Mouse (Mus musculus) neural tube, embryonic 15.5 days (tissue): ENCODE results near the gene Setd1b. TPM values are rescaled to one million over a fixed set of nuclear protein-coding genes. Genes with fewer than 3 reads are reported as not detected.

Experiments used
- ATAC-seq: fragments of 200-750 bp; cut with Nextera tagmentation; 2 replicates; pipeline ENCODE4 v1.8.0; 2017; ENCODE audit warnings: mild to moderate bottlenecking, moderate TSS enrichment, moderate library complexity; ENCODE audit not compliant: low FRiP score
- H3K27ac ChIP-seq: fragments of 300-500 bp; sonication (generic); replicated peaks from 2 replicates; pipeline ENCODE4 v1.5.1; 2015; ENCODE audit warnings: mild to moderate bottlenecking, inconsistent platforms
- H3K27me3 ChIP-seq: fragments of 300-500 bp; sonication (generic); replicated peaks from 2 replicates; pipeline ENCODE4 v1.6.1; 2015; ENCODE audit warnings: inconsistent platforms
- H3K36me3 ChIP-seq: fragments of 300-500 bp; sonication (generic); 2 replicates; pipeline ENCODE4 v1.6.1; 2015; ENCODE audit warnings: inconsistent platforms
- H3K4me1 ChIP-seq: fragments of 300-500 bp; sonication (generic); 2 replicates; pipeline ENCODE4 v1.6.1; 2015; ENCODE audit warnings: inconsistent platforms
- H3K4me2 ChIP-seq: fragments of 300-500 bp; sonication (generic); 2 replicates; pipeline ENCODE4 v1.6.1; 2015; ENCODE audit warnings: inconsistent platforms, mild to moderate bottlenecking, moderate library complexity
- H3K4me3 ChIP-seq: fragments of 300-500 bp; sonication (generic); replicated peaks from 2 replicates; pipeline ENCODE4 v1.5.1; 2015; ENCODE audit warnings: mild to moderate bottlenecking, inconsistent platforms
- H3K9ac ChIP-seq: fragments of 300-500 bp; sonication (generic); replicated peaks from 2 replicates; pipeline ENCODE4 v1.6.1; 2015; ENCODE audit warnings: mild to moderate bottlenecking, inconsistent platforms
- H3K9me3 ChIP-seq: fragments of 300-500 bp; sonication (generic); replicated peaks from 2 replicates; pipeline ENCODE4 v1.6.1; 2016; ENCODE audit warnings: inconsistent platforms
- WGBS: fragments of 180-500 bp; shearing (Covaris S2); methylation state at CpG from one replicate; pipeline ENCODE4 v1.1.7; 2015; ENCODE audit warnings: mixed read lengths; 5-methylcytosine and 5-hydroxymethylcytosine counted together
- polyA plus RNA-seq: library from polyadenylated mRNA; unstranded; fragments of >200 nt; fragmentation: Nextera tagmentation; extraction: Ambion mirVana; gene quantifications from 2 replicates; pipeline ENCODE4 v1.2.1, GENCODE M21; 2015

Setd1b gene
- polyA plus RNA-seq, 1 experiment from 2014 or later, result 10.5 TPM

- no peaks in the 10 kb centered on the region for H3K27me3 ChIP-seq
- no peaks in the 10 kb centered on the region for H3K9me3 ChIP-seq
- no peak for ATAC-seq
- H3K4me3 ChIP-seq, result no peak overlapping the region
- H3K27ac ChIP-seq, result no peak overlapping the region
- H3K4me2 ChIP-seq, result no peak overlapping the region
- no peaks in the 10 kb centered on the region for H3K36me3 ChIP-seq
- H3K4me1 ChIP-seq, result no peaks in the 10 kb centered on the region
- WGBS, result 93% methylated on average over 5 of the region's 5 CpGs
- H3K9ac ChIP-seq, result no peak overlapping the region
Observed at GRCm38 (mm10) chr5:123178792-123179191, 36.8 kb downstream of the Setd1b start.

GRCm38 (mm10) chr5:123180390-123180789 is 38.4 kb downstream of the Setd1b start:
- no peaks in the 10 kb centered on the region for H3K27me3 ChIP-seq
- no peak for ATAC-seq
- no peaks in the 10 kb centered on the region for H3K9me3 ChIP-seq
- H3K27ac ChIP-seq, result no peak overlapping the region
- H3K4me2 ChIP-seq, result no peak overlapping the region
- no peak overlapping the region for H3K9ac ChIP-seq
- no peak overlapping the region for H3K4me3 ChIP-seq
- H3K36me3 ChIP-seq, result no peaks in the 10 kb centered on the region
- WGBS, result 95% methylated on average over 15 of the region's 15 CpGs
- H3K4me1 ChIP-seq, result no peaks in the 10 kb centered on the region

- no peak overlapping the region for H3K4me3 ChIP-seq
- no peaks in the 10 kb centered on the region for H3K4me1 ChIP-seq
- no peaks in the 10 kb centered on the region for H3K36me3 ChIP-seq
- H3K9ac ChIP-seq, result no peak overlapping the region
- WGBS, result 72% methylated on average over 6 of the region's 6 CpGs
- ATAC-seq, result no peak
- H3K4me2 ChIP-seq, result no peak overlapping the region
- H3K9me3 ChIP-seq, result no peaks in the 10 kb centered on the region
- H3K27me3 ChIP-seq, result no peaks in the 10 kb centered on the region
- H3K27ac ChIP-seq, result no peak overlapping the region
Observed at GRCm38 (mm10) chr5:123181536-123181935, 39.5 kb downstream of the Setd1b start.

GRCm38 (mm10) chr5:123182651-123183050 is 40.7 kb downstream of the Setd1b start, which contains the start of gene Hpd:
TSS of gene Hpd (minus strand) at chr5:123182727.
- Histone ChIP-seq H3K9ac (no peak within 1 kb of the TSS), H3K9me3 (no peaks in the 10 kb centered on the region), H3K4me3 (no peak within 1 kb of the TSS), H3K4me1 (no peaks in the 10 kb centered on the region), H3K27ac (no peak within 1 kb of the TSS), H3K27me3 (no peaks in the 10 kb centered on the region), H3K36me3 (no peaks in the 10 kb centered on the region), H3K4me2 (no peak within 1 kb of the TSS)
- ATAC-seq, result no peak
- 86% methylated on average over 10 of the region's 10 CpGs for WGBS

- Histone ChIP-seq H3K9ac (no peak overlapping the region), H3K4me1 (no peaks in the 10 kb centered on the region), H3K36me3 (no peaks in the 10 kb centered on the region), H3K4me3 (no peak overlapping the region), H3K27me3 (no peaks in the 10 kb centered on the region), H3K4me2 (no peak overlapping the region), H3K9me3 (no peaks in the 10 kb centered on the region), H3K27ac (no peak overlapping the region)
- ATAC-seq, result no peak
- 61% methylated on average over 6 of the region's 6 CpGs for WGBS
Observed at GRCm38 (mm10) chr5:123185966-123186365, 44.0 kb downstream of the Setd1b start.

GRCm38 (mm10) chr5:123187306-123187705 is 45.3 kb downstream of the Setd1b start:
- no peaks in the 10 kb centered on the region for H3K4me1 ChIP-seq
- H3K4me3 ChIP-seq, result no peak overlapping the region
- 93% methylated on average over 3 of the region's 3 CpGs for WGBS

GRCm38 (mm10) chr5:123190912-123191311 is 48.9 kb downstream of the Setd1b start:
- no peak overlapping the region for H3K9ac ChIP-seq
- WGBS, result 83% methylated on average over 3 of the region's 3 CpGs
- no peak for ATAC-seq
- no peaks in the 10 kb centered on the region for H3K36me3 ChIP-seq
- no peak overlapping the region for H3K4me2 ChIP-seq
- no peak overlapping the region for H3K27ac ChIP-seq
- H3K4me1 ChIP-seq, result no peaks in the 10 kb centered on the region
- H3K4me3 ChIP-seq, result no peak overlapping the region
- no peaks in the 10 kb centered on the region for H3K9me3 ChIP-seq
- no peaks in the 10 kb centered on the region for H3K27me3 ChIP-seq

More at GRCm38 (mm10) chr5:123187306-123187705, 45.3 kb downstream of the Setd1b start:
- H3K27ac ChIP-seq, result no peak overlapping the region
- no peak overlapping the region for H3K4me2 ChIP-seq
- H3K9ac ChIP-seq, result no peak overlapping the region
- no peaks in the 10 kb centered on the region for H3K9me3 ChIP-seq
- ATAC-seq, result no peak
- no peaks in the 10 kb centered on the region for H3K27me3 ChIP-seq
- H3K36me3 ChIP-seq, result no peaks in the 10 kb centered on the region

GRCm38 (mm10) chr5:123191427-123191826 is 49.4 kb downstream of the Setd1b start:
- Histone ChIP-seq H3K27ac (no peak overlapping the region), H3K9ac (no peak overlapping the region), H3K36me3 (no peaks in the 10 kb centered on the region), H3K9me3 (no peaks in the 10 kb centered on the region), H3K4me1 (no peaks in the 10 kb centered on the region), H3K27me3 (no peaks in the 10 kb centered on the region), H3K4me2 (no peak overlapping the region), H3K4me3 (no peak overlapping the region)
- 84% methylated on average over 6 of the region's 6 CpGs for WGBS
- ATAC-seq, result no peak

GRCm38 (mm10) chr5:123192606-123193150 is 50.7 kb downstream of the Setd1b start:
- no peak for ATAC-seq
- Histone ChIP-seq H3K27ac (no peak overlapping the region), H3K36me3 (no peaks in the 10 kb centered on the region), H3K4me2 (no peak overlapping the region), H3K9ac (no peak overlapping the region), H3K27me3 (no peaks in the 10 kb centered on the region), H3K9me3 (no peaks in the 10 kb centered on the region), H3K4me1 (no peaks in the 10 kb centered on the region), H3K4me3 (no peak overlapping the region)
- 50% methylated on average over 9 of the region's 9 CpGs for WGBS

GRCm38 (mm10) chr5:123193436-123193835 is 51.4 kb downstream of the Setd1b start:
- no peaks in the 10 kb centered on the region for H3K9me3 ChIP-seq
- H3K27ac ChIP-seq, result no peak overlapping the region
- no peak for ATAC-seq
- no peak overlapping the region for H3K9ac ChIP-seq
- WGBS, result 88% methylated on average over 5 of the region's 5 CpGs
- no peak overlapping the region for H3K4me3 ChIP-seq
- H3K36me3 ChIP-seq, result no peaks in the 10 kb centered on the region
- H3K27me3 ChIP-seq, result no peaks in the 10 kb centered on the region
- no peak overlapping the region for H3K4me2 ChIP-seq
- no peaks in the 10 kb centered on the region for H3K4me1 ChIP-seq

GRCm38 (mm10) chr5:123194856-123195255 is 52.9 kb downstream of the Setd1b start:
- H3K4me1 ChIP-seq, result no peaks in the 10 kb centered on the region
- ATAC-seq, result no peak
- no peak overlapping the region for H3K27ac ChIP-seq
- H3K4me2 ChIP-seq, result no peak overlapping the region
- H3K9ac ChIP-seq, result no peak overlapping the region
- H3K27me3 ChIP-seq, result no peaks in the 10 kb centered on the region
- H3K9me3 ChIP-seq, result no peaks in the 10 kb centered on the region
- H3K4me3 ChIP-seq, result no peak overlapping the region
- H3K36me3 ChIP-seq, result no peaks in the 10 kb centered on the region
- 86% methylated on average over 6 of the region's 6 CpGs for WGBS

GRCm38 (mm10) chr5:123195500-123196000 is 53.6 kb downstream of the Setd1b start:
- no peak for ATAC-seq
- no peak overlapping the region for H3K27ac ChIP-seq
- H3K36me3 ChIP-seq, result no peaks in the 10 kb centered on the region
- H3K4me3 ChIP-seq, result no peak overlapping the region
- H3K9ac ChIP-seq, result no peak overlapping the region
- no peaks in the 10 kb centered on the region for H3K9me3 ChIP-seq
- no peaks in the 10 kb centered on the region for H3K27me3 ChIP-seq
- 92% methylated on average over 16 of the region's 16 CpGs for WGBS
- no peaks in the 10 kb centered on the region for H3K4me1 ChIP-seq
- no peak overlapping the region for H3K4me2 ChIP-seq
